Mouse (Mus musculus) adrenal gland, adult (tissue): ENCODE measurements around the gene Coq2.

ENCODE experiments used
- DNase-seq, 2 experiments: peaks; one replicate each; pipeline ENCODE4 v3.0.0; 2022 to 2023; ENCODE audit warnings: low spot score in 1 of 2; ENCODE audit not compliant: inconsistent age in 2 of 2

Coq2 gene

GRCm38 (mm10) chr5:100674711-100675376, at the start of gene Coq2:
Gene Coq2 (minus strand): TSS chr5:100675140.
- peak; percentile 86 to 94 for DNase-seq

DNA sequence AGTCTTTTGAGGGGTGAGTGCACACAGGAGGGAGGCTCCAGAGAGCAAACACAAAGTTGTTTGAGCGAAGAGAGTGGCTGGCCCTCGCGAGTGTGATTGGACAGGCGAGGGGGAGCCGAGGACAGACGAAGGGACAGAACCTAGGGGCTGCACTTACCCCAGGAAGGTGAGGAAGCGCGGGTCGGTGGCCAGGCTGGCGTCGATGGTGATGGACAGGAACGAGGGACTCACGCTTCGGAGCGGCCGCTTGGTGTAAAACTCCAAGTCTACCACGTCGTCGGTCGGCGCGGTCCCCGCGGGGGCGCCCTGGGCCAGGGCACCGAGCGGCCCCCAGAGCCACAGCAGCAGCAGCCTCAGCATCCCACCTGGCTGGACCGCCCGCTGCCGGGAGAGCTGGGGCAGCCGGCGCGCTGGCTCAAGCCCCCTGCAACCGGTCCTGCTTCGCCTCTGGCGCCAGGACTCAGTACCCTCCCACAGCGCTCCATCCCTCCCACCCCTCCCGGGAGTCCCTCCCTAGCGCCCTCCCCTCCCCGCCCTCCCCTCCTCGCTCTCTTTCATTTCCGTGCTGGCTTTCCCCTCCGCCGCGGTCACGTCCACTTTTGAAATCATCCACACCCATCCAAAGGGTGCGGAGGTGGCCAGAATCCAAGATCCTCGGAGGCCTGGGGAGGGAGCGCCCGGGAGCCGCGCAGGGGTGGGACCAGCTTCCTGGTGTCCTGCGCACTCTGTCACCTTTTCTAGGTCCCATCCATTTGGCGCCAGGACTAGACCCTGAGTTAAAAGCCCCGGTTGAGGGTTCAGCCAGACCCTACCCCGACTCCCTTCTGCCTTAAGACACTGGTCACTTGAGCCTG, 44.5 kb upstream of the Coq2 start, which contains the start of gene Hpse:
Hpse (minus strand) TSS at position 482 of the 854 bp plus-strand sequence.
- peak; percentile 21 to 68 for DNase-seq

DNA sequence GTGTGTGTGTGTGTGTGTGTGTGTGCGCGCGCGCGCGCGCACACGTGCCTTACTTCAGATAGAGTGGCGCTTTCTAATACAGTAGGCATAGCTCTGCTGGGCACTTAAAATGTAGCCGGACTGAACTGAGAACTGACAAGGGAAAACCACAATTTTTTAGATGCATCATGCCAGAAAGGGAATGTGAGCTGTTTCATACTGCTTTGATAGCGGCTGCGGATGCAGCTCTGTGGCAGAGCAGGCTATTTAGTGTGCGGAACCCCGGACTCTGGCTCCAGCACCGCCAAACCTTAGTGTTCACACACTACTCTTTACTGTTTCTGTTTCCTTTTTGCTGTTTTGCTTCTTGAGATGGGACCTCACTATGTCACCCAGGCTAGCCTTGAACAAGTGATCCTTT, 41.8 kb upstream of the Coq2 start:
- no peak for DNase-seq

GRCm38 (mm10) chr5:100711219-100711618, 36.3 kb upstream of the Coq2 start:
- DNase-seq = no peak

DNA sequence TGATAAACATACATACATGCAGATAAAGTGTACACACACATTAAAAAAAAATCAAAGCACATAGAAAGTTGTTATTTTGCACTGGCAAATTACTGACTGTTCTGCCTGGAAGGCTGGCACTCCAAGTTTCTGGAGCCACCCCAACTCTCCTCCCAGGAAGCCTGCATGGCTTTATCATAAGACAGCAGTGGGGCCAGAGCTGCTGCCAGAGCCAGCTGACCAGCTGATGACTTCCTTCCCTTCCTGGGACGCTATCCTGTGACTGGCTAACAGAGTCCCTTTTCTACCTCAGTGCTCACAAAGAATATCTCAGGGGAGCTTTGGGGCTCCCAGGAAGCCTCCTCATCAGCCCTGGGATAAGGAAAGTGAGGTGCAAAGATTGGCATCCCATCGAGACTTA, 35.1 kb upstream of the Coq2 start:
- no peak for DNase-seq

DNA sequence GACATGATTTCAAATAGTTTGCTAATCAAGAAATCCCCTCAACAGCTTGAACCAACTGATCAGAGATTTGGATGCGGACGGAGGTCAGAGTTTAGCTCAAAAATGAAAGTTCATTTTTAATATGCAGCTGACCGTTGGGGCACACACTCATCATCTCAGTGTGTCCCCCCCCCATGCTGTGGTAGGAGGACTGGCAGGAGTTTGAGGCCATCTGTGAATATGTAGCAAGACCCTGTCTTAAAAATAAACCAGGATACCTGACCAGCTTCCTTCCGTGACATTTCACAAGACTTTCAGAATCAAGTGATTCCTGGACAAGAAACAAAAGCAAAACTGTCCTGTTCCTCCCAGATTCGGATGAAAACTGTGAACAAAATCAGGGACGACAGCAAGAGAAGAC, 34.1 kb upstream of the Coq2 start:
- DNase-seq = no peak

DNA sequence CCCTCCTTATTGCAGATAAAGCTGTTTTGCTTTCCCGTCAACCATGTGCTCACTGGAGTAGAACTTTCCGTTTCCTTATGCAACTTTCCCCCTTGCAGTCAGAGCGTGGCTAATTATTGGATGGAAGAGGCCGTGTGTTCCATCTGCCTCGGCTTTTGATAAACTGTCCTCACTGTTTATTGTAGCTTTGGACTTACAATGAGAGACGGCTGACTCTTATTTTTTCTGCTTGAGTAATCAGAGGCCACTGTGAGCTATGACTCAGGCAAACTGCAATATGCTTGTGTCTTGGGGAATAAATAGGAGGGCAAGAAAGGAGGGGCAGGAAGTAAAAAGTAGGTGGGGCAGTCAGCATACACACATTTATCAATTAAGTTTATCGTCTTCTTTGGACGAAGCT, 31.7 kb upstream of the Coq2 start:
- DNase-seq = no peak

DNA sequence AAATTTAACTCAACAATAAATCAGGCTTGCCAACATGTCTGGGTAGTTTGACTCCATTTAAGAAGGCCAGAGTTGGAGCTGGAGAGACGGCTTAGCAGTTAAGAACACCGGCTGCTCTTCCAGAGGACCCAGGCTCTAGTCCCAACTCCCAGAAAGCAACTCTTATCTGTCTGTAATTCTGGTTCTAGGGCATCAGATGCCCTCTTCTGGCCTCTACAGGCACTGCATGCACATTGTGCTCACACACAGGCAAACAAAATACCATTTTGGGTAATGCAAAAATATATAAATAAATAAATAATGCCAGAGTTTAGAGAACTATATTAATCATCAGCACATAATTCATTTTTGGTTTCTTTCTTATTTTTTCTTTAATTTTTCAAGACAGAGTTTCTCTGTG, 29.3 kb upstream of the Coq2 start:
- DNase-seq = no peak

- no peak for DNase-seq
Measured at GRCm38 (mm10) chr5:100702325-100702724, 27.4 kb upstream of the Coq2 start.

DNA sequence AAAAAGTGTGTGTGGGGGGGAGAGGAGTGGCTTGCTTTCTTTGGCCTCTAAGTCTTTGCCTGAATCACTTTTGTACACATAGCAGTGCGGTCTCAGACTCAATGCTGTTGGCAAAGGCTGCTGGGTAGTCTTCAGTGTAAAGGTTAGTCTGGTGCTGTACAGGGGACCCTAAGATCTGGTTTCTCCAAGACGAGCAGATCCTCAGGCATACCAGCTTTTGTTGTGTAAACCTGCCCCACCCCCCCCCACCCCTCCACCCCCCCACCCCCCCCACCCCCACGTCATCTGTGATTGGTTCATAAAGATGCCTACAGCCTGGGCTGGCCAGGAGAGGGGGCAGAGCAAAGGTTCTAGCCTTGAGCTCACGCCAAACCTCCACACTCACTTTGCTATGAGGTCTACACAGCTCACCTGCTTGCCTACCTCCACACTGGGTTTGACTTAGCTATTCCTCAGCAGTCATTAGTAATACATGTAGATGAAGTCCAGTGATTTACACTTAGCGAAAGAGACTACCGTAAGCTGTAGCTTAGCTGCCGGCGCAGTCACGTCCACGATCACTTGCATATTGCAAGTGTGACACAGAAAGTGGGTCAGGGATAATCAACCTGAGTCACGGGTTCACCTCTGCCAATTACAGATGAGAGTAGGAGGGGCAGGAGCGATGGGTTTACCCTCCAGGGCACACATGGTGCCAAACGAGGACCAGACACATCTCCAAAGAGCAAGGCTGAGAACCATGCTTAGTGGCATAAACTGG, 26.1 kb upstream of the Coq2 start:
- DNase-seq = no peak

- DNase-seq = no peak
Measured at GRCm38 (mm10) chr5:100697886-100698285, 22.9 kb upstream of the Coq2 start.

- no peak for DNase-seq
Measured at GRCm38 (mm10) chr5:100697398-100697797, 22.5 kb upstream of the Coq2 start.

- no peak for DNase-seq
Measured at GRCm38 (mm10) chr5:100685631-100686030, 10.7 kb upstream of the Coq2 start.

GRCm38 (mm10) chr5:100680542-100680933, 5.6 kb upstream of the Coq2 start:
- no peak for DNase-seq

DNA sequence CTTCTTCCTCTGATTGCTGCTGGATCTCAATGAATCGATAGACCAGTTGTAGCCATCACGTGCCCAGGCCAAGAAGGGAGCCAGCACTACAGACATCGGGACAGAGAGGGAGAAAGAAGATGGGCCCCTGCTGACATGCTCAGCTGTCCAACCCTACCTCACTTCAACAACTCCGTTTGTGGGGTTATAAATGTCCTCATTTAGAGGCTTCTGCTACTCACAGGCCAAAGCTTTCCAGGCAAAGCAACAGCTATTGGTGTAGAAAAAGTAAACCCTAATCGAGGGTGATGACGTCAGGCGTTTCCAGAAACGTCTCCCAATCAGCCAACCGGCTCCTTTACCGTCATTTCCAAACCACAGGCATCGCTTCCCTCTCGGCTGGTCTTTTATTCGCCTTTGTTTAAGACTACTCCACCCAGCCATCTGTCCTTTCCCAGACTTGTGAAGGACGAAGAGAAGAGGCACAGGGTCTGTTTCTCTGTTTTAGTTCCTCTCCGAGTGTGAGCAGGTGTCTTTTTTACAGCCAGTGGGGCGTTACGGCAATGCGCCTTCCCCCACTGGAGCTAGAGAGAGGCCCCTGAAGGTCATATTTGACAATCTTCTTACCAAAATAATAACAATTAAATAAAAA, 5.1 kb upstream of the Coq2 start:
- no peak for DNase-seq

DNA sequence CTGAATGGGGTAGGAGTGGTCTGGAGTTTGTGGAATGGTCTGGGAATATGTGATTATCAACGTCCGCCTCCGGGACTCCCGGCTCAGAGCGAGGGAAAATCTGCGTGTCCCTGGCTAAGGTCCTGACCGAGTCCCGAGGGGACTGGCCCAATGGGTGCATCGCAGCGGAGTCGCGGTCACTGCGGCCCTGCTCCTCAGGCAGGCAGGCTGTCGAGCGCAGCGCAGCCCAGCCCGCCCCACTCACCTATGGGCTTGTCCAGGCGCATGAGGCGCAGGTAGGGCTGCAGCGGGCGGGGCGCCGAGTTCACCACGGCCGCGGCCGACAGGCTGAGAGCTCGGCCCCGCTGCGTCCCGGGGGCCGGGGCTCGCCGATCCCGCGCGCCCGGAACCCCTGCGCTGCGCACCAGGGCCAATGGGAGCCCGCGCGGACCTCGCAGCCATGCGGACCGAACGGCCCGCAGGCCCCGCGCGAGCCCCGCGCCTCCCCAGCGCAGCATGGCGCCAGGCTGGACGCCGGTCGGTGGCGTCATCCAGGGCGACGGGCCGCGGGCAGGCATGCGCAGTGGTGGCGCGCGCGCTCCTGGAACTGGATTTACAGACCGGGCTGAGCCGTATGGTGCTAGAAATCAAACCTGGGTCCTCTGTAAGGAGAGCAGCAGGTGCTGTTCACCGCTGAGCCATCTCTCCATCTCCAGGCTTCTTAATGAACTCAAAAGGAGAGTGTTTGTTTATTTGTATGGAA, 1.0 kb downstream of the Coq2 start:
- DNase-seq = peak; percentile 91 to 96

- DNase-seq = no peak
Measured at GRCm38 (mm10) chr5:100672403-100672802, 2.5 kb downstream of the Coq2 start.

- no peak for DNase-seq
Measured at GRCm38 (mm10) chr5:100671897-100672296, 3.0 kb downstream of the Coq2 start.

- peak; percentile 33 to 80 for DNase-seq
Measured at GRCm38 (mm10) chr5:100671398-100671797, 3.5 kb downstream of the Coq2 start.

- no peak for DNase-seq
Measured at GRCm38 (mm10) chr5:100666965-100667364, 8.0 kb downstream of the Coq2 start.
